Mouse (Mus musculus): Measurements from ENCODE around the gene Rps18. TPM values are rescaled to one million over a fixed set of nuclear protein-coding genes. Genes with fewer than 3 reads are reported as not detected.
A peak's percentile ranks its signal among the peaks of the same experiment; 100 is the strongest.
"Not testable (repeated sequence)": the region's sequence is repeated elsewhere in the genome, so short reads cannot be mapped to it uniquely, and the experiment has no call there.

Gene Rps18
- total RNA-seq (2021): 100 to 1,000 TPM; 311 to 327 TPM
- long read RNA-seq, experiment 1, transcript Rps18-201 (5 exons, 560 nt): major isoform, 20 of 27 reads
- long read RNA-seq, experiment 1, partial matches to known transcripts: 3 of 27 reads
- long read RNA-seq, experiment 1, other reads (novel, unspliced or antisense): 0 of 27 reads
- long read RNA-seq, experiment 2, transcript Rps18-201 (5 exons, 560 nt): major isoform, 21 of 25 reads
- long read RNA-seq, experiment 2, partial matches to known transcripts: 1 of 25 reads
- long read RNA-seq, experiment 2, other reads (novel, unspliced or antisense): 0 of 25 reads

DNA sequence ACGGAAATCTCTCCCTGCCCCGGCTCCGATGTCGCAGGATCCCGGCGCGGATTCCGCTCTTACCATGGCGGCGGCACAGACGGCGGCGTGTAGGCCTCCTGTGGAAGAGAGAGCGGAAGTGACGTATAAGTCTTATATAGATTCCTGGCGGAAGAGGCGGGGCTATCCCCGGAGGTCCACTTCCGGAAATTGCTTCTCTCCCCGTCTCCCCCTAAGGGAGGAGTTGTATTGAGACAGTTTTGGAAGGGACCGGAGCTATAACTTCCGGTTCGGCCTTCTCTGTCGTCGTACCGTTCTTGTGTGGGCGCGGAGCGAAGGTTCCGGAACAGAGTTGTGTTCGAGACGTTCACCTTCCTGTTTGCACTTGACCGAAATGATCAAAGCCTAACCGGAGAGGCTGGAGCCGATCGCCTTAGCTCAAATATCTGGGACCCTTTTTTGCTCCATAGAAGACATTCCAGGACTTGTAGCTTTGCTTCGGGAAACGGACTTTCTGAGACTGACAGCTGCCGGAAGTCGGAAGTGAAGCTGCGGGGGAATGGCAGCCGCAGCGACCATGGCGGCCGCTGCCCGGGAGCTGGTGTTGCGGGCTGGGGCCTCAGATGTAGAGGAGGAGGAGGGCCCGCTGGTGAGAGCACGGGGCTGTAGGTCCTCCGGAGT, at the start of gene Rps18, which contains the start of gene Vps52:
Gene Rps18, minus strand, starts transcription at position 447 of the 660 bp plus-strand sequence.
Gene Vps52, plus strand, starts transcription at position 258 of the 660 bp plus-strand sequence.
- H3K4me3 ChIP-seq: peak within 1 kb of the TSS; percentile 66
- H3K27ac ChIP-seq: peak within 1 kb of the TSS; percentile 94
- peak; percentile 39 for TF ChIP-seq CTCF (IDR thresholded peaks at IDR 0.05)
- DNase-seq (ENCODE audit: extremely low spot score in 1 of 2, low spot score in 2 of 2): peak; percentile 96
- intact Hi-C loops (cut with DNase I): loop anchor here (1.0 kb wide), 1 partner anchor 15 kb away; the partner anchor contains the start of genes Pfdn6 and Wdr46

DNA sequence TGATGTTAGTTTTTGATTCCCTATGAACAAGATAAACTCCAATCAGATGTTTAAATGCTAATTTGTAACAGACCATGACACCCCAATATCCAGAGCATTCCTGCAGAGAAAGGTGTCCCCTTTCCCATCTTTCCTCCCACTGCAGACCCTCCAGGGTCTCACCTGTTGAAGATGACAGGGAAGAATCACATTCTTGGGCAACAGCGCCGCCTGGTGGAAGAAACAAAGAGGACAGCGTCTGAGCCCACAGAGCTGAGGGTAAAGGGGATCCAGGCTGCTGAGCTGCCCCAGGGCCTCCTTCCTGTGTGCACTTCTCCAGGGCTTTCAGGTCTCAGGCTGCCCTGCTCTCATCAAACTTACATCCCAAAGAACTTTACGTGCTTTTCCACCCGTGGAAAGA, 47.6 kb upstream of the Rps18 start:
- Histone ChIP-seq H3K27ac (no peak overlapping the region), H3K4me3 (no peak overlapping the region)
- intact Hi-C loops (cut with DNase I): loop anchor here (5.0 kb wide), 1 partner anchor 36 kb away; no protein-coding TSS in a partner anchor
- DNase-seq (ENCODE audit: extremely low spot score in 1 of 2, low spot score in 2 of 2): no peak
- peak; percentile 66 for TF ChIP-seq CTCF (IDR thresholded peaks at IDR 0.05)

DNA sequence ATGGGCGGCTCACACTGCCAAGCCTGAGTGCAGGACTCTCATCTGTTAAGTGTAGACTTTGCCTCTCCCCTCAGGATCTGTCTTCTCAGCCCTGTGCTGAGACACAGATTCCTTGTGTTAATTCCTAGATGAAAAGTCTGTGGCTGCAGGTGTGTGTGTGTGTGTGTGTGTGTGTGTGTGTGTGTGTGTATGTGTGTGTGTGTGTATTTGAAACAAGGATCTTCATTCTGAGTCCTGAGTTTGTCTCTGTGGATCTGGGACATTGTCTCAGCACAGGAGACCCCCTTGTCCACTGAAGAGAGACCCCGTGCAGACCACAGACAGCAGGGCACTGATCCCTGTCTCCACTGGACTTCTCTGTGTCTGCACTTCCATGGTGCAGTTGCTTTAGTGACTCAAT, 45.0 kb upstream of the Rps18 start:
- H3K4me3 ChIP-seq; H3K27ac ChIP-seq; DNase-seq (ENCODE audit: extremely low spot score in 1 of 2, low spot score in 2 of 2): not testable (repeated sequence)
- intact Hi-C loops (cut with DNase I): loop anchor here (5.0 kb wide), 1 partner anchor 33 kb away; no protein-coding TSS in a partner anchor

DNA sequence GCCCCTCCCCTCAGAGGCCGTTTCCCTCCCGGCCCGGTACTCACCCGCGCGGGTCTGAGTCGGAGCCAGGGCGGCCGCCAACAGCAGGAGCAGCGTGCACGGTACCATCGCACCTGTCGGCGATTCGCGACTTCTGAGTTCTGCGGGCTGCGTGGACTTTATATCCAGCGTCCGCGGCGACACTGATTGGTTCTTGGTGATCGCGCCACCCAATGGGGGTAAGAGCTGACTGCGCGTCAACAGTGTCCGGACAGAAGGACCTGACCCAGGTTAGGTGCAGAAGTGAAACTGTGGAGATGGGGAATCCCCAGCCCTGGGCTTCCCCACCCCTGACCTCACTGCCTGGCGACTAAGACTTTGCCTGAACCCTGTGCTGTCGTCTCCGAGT, 44.3 kb upstream of the Rps18 start, which contains the start of gene H2-K1:
Gene H2-K1, minus strand, starts transcription at position 198 of the 388 bp plus-strand sequence.
- peak within 1 kb of the TSS; percentile 50 for H3K4me3 ChIP-seq
- intact Hi-C loops (cut with DNase I): loop anchor here (5.0 kb wide), 1 partner anchor 33 kb away; no protein-coding TSS in a partner anchor
- peak; percentile 67 to 68 for DNase-seq (ENCODE audit: extremely low spot score in 1 of 2, low spot score in 2 of 2)
- no peak for TF ChIP-seq CTCF (IDR thresholded peaks at IDR 0.05)
- no peak within 1 kb of the TSS for H3K27ac ChIP-seq

DNA sequence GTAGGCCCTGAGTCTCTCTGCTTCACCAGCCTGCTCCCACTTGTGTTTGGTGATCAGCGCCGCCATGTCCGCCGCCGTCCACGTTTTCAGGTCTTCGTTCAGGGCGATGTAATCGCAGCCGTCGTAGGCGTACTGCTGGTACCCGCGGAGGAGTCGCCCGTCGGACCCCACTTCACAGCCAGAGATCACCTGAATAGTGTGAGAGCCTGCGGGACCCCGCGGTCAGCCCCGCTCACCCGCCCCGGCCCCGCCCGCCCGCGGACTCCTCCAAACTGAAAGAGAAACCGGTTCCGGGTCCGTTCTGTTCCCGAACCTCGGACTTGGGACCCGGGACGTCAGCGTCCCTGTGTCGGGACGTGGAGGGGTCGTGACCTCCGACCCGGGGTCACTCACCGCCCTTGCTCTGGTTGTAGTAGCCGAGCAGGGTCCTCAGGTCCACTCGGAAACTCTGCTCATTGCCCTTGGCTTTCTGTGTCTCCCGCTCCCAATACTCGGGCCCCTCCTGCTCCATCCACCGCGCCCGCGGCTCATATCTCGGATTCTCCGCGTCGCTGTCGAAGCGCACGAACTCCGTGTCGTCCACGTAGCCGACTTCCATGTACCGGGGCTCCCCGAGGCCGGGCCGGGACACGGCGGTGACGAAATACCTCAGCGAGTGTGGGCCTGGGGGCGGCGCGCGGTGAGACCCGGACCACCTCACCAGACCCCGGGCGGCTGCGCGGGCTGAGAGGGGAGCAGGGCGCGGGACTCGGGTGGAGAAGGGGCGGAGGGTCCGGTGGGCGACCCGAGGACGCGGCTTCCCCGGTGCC, 43.7 kb upstream of the Rps18 start:
- TF ChIP-seq CTCF (IDR thresholded peaks at IDR 0.05): no peak
- intact Hi-C loops (cut with DNase I): loop anchor here (5.0 kb wide), 2 partner anchors 32 to 1293 kb away; no protein-coding TSS in a partner anchor
- Histone ChIP-seq H3K27ac (no peak overlapping the region), H3K4me3 (peak overlapping the region; percentile 50)
- DNase-seq (ENCODE audit: extremely low spot score in 1 of 2, low spot score in 2 of 2): no peak

DNA sequence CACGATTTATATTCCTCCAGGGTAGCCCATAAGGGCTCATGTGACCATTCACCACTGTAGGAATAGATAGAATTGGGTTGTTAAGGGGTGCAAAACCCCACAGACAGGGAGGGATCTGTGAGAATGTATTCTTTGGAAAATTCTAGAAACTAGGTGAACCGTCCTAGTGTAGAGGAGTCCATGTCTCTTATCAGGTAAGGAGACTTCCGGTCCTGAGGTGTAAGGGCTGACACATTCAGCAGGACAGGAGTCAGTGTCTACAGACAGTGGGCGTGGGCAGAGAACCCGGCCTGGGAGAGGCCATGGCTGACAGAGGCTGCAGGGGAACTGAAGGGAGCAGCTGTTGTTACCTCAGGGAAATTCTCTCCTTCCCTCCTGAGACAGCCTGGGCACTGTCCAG, 42.9 kb upstream of the Rps18 start:
- H3K27ac ChIP-seq; DNase-seq (ENCODE audit: extremely low spot score in 1 of 2, low spot score in 2 of 2); H3K4me3 ChIP-seq: not testable (repeated sequence)
- intact Hi-C loops (cut with DNase I): loop anchor here (5.0 kb wide), 1 partner anchor 1294 kb away; no protein-coding TSS in a partner anchor

DNA sequence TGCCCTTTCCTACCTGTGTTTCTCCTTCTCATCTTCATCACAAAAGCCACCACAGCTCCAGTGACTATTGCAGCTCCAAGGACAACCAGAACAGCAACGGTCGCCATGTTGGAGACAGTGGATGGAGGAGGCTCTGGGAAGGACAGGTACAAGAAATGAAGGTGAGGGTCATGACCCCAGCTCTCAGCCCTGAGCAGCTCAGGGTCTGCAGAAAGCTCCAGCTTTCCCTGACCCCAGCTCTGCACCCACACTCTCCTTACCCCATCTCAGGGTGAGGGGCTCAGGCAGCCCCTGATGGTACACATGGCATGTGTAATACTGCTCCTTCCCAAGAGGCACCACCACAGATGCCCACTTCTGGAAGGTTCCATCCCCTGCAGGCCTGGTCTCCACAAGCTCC, 41.2 kb upstream of the Rps18 start:
- DNase-seq (ENCODE audit: extremely low spot score in 1 of 2, low spot score in 2 of 2): not testable (repeated sequence)
- intact Hi-C loops (cut with DNase I): loop anchor here (5.0 kb wide), 1 partner anchor 1295 kb away; no protein-coding TSS in a partner anchor

DNA sequence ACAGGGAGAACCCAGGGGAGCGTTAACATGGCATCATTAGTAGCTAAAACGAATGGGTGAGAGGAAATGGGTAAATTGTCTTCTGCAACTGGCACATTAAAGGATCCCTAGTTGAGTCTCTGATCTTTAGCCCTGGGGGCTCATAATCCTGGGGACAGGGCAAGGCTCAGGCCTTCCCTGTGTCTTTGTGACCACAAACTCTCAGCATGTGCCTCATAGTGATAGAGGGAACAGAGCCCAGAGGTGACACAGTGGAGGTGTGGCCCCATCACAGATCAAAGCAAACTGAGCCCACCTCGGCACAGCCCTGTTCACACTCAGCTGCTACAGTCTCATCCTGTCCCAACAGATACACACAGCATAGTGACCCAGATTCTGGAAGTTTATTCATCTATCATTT, 39.9 kb upstream of the Rps18 start:
- TF ChIP-seq CTCF (IDR thresholded peaks at IDR 0.05): no peak
- no peak overlapping the region for H3K4me3 ChIP-seq
- no peak overlapping the region for H3K27ac ChIP-seq
- intact Hi-C loops (cut with DNase I): loop anchor here (5.0 kb wide), 1 partner anchor 1297 kb away; no protein-coding TSS in a partner anchor
- no peak for DNase-seq (ENCODE audit: extremely low spot score in 1 of 2, low spot score in 2 of 2)

More for the DNA sequence above, 41.2 kb upstream of the Rps18 start:
- H3K27ac ChIP-seq, H3K4me3 ChIP-seq: not testable (repeated sequence)

DNA sequence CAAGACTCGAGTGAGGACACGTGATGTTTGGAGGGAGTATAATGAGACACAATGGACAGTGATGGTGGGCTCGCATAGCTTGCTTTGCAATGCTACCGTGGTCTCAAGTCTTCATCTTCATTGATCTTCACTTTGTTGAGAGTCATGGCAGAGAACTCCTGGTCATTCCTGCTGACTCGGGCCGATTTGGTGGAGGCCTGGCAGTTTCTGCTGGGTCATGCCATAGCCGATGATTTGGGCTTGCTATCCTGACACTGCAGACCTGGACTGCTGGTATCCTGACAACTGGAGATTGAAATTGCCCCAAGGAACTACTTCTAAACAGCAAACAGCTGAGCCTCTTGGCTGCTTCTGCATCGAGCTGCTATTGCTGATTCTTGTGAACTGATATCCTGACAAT, 39.2 kb upstream of the Rps18 start:
- Histone ChIP-seq H3K27ac (no peak overlapping the region), H3K4me3 (no peak overlapping the region)
- intact Hi-C loops (cut with DNase I): loop anchor here (5.0 kb wide), 1 partner anchor 1297 kb away; no protein-coding TSS in a partner anchor
- no peak for DNase-seq (ENCODE audit: extremely low spot score in 1 of 2, low spot score in 2 of 2)
- TF ChIP-seq CTCF (IDR thresholded peaks at IDR 0.05): no peak

DNA sequence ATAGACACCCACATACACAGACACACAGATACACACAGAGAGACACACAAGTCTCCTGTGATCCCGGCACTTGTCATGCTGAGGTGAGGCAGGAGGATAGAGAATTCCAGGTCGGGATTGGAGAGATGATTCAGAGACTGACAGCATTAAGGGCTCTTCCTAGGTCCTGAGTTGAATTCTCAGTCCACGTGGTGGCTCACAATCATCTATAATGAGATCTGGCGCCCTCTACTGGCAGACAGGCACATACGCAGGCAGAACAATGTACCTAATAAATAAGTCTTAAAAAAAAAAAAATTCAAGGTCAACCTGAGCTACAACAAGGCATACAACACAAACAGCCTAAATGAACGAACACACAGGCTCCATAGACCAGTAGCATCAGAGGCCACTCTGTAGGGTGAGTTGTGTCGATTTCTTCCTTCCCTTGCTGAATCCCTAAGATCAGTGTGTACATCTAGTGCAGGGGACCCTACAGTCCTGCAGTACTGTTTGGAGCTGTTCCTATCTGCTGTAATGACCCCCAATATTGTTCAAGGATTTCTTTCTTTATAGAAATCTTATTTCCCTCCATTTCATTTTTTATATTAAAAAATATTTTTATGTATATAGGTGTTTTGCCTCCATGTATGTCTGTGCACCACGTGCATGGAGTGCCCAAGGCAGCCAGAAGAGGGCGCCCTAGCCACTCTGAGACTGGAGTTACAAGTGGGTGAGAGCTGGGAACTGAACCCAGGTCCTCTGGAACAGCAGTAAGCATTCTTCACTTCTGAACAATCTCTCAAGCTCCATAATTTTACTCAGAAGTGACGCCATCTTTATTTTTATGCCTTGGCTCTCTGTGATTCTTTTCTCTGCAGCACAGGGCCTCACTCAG, 36.2 kb upstream of the Rps18 start:
- H3K27ac ChIP-seq: no peak overlapping the region
- DNase-seq (ENCODE audit: extremely low spot score in 1 of 2, low spot score in 2 of 2): no peak
- TF ChIP-seq CTCF (IDR thresholded peaks at IDR 0.05): peak; percentile 72
- intact Hi-C loops (cut with DNase I): no loop called here
- H3K4me3 ChIP-seq: no peak overlapping the region
